Mouse (Mus musculus) left cerebral cortex, postnatal 36 days (tissue): ENCODE measurements at regions not wholly inside any gene's neighbourhood (a gene's known extent, or its start where the extent isn't known, plus 50 kb on each side); places are given as distances from the start of the nearest gene placed in this dataset.

Experiments used
- DNase-seq, 2 experiments: peaks; one replicate each; pipeline ENCODE4 v3.0.0; 2021 to 2022; ENCODE audit warnings: low spot score in 2 of 2, mixed read lengths in 1 of 2
- intact Hi-C: fragments of 180-260 bp; cut with DNase I; formaldehyde crosslinking; loops from one replicate; pipeline ENCODE4 v1.15.1; 2025

DNA sequence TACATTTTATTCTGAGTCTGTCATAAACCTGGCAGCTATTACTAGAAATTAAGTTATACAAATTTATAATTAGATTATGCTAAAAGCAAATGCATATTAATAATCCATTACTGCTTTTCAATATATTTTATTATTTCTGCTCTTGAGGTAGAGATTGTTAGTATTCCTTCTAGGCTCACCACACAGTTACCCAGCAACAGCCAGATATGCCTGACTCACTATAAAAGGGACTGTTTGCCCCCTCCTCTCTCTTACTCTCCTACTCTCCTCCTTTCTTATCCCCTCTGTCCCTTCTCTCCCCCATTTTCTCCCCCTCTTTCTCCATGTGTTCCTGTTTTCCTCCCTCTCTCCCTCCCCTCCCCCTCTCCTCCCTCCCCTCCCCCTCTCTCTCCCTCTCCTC is 98.7 kb downstream of the 4930505A04Rik start:
- intact Hi-C loops = no loop called here
- DNase-seq = no peak

DNA sequence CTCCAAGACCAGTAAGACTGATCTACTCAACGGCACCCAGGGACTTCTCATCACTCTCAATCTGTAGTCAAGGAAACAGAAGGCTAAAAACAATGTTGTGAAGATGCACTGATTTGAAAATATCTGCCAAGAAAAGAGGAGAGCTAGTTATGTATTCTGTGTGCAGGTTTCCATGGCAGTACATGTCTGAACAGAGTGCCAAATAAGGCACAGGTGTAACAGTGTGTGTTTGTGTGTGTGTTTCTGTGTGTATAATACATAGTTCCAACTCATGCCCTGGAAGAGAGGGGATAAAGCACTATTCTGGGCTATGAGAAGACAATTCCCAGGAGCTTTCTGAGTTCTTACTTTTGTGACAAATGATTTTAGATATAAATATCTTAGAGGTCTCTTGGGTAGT is 99.7 kb downstream of the 4930505A04Rik start:
- intact Hi-C loops = no loop called here
- no peak for DNase-seq

DNA sequence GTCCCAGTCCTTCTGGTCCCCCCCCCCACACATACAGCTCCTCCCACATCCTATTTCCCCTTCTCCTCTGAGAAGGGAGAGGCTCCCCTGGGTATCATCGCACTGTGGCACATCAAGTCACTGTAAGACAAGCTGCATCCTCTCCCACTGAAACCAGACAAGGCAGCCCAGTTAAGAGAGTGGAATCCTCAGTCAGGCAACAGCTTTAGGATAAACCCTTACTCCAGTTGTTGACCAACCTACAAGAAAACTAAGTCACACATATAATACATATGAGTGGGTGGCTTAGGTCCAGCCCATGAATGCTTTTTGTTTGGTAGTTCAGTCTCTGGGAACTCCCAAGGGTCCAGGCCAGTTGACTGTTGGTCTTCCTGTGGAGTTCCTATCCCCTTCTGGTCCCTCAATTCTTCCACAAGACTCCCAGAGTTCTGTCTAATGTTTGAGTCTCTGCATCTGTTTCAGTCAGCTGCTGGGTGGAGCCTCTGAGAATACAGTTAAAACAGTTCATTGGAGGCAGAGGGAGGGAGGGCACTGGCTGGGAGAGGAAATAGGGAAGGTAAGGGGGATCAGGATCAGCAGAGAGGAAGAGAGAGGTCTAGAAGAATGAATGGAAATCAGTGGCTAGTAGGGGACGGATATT is 101.7 kb upstream of the Sptbn1 start:
- DNase-seq = no peak
- intact Hi-C loops = loop anchor here (5.0 kb wide), 1 partner anchor 77 kb away; no protein-coding TSS in a partner anchor

DNA sequence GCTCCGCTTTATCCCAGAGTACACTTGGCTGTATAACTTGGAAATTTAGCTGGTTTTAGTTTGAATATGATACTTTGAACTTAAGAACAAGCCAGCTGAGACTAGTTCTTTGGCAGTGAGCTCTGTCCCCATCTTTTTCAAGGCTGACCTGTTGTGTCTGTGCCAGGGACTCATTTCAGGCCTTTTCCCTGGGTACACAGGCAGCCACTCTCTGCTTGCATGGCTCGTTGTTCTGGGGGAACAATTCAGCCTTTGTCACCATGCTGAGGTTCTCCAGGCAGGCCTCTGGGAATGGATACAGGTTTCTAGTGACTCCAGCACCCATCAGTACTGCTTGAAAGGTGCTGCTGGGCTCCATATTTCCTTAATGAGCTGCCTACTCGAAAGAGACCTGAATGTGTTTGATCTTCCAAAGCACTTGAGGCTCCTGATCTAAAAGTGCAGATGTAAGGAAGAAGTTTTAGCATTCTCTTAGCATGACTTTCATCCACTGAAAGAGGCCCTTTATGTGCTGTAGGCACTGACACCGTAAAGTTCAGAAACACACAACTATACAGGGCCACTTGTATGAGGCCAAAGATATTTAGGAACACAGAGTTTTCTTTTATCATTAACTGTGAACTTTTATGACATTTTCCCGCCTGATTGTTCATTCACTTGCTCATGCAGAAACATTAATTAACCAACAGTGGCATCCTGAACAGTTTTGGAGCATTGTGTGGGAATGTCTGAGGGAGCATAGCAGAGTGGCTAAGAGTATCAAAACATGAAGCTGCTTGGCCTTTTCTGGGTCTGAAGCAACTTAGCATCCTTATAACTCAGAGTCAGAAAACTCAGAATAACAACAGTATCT is 99.6 kb upstream of the Sptbn1 start:
- intact Hi-C loops = loop anchor here (5.0 kb wide), 1 partner anchor 75 kb away; no protein-coding TSS in a partner anchor
- DNase-seq = peak; percentile 25 to 28

DNA sequence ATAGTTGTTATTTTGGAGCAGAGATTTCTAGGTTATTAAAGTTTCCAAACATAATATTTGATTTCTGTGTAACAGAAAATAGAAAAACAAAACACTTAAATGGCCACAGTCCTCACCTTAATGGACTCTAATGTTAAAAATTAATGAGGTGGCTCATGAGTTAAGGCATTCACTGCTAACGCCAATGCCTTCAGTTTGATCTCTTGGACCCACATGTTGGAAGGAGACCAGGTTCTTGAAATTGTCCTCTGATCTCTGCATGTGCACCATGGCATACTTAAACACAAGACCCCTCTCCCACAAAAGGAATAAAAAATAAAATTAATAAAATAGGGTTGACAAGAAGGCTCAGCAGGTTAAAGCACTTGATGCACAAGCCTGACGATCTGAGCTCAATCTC is 98.5 kb upstream of the Sptbn1 start:
- intact Hi-C loops = loop anchor here (5.0 kb wide), 1 partner anchor 74 kb away; no protein-coding TSS in a partner anchor
- DNase-seq = no peak

DNA sequence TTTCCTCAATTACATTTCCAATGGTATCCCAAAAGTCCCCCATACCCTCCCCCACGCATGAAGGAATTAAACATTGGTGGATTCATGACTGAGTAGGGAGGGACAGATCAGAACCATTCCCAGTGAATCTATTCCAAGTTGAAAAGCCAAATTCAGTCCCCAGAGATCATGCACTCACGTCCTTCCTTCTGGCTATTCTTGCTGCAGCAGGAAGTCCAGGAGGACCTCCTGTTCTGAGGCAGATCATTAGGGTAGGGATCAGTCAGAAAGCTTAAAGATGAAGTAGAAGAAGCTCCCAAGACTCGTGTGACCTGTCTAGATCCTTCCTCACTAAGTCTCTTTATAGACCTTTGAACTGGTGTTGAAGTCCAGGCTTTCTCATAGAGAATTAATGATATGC is 97.0 kb upstream of the Sptbn1 start:
- intact Hi-C loops = loop anchor here (5.0 kb wide), 1 partner anchor 73 kb away; no protein-coding TSS in a partner anchor

DNA sequence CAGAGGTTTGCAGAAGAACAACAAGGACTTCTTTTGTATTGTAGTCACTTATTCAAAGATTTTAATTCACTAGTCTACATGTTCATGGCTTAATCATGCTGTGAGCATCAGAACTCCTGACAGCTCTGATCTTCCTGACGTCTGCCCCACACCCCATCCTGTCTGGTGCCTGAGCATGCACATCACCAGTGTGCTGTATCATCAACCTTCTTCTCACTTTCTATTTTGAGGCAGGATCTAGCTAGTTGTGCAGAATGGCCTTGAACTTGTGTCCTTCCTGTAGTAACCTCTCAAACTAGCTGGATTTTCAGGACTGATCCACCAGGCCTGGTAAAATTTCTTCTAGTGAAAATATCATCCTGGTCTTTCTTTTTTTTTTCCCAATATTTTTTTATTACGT is 96.6 kb upstream of the Sptbn1 start:
- intact Hi-C loops = no loop called here
- DNase-seq = no peak

More for the DNA sequence above, 97.0 kb upstream of the Sptbn1 start:
- DNase-seq = no peak

DNA sequence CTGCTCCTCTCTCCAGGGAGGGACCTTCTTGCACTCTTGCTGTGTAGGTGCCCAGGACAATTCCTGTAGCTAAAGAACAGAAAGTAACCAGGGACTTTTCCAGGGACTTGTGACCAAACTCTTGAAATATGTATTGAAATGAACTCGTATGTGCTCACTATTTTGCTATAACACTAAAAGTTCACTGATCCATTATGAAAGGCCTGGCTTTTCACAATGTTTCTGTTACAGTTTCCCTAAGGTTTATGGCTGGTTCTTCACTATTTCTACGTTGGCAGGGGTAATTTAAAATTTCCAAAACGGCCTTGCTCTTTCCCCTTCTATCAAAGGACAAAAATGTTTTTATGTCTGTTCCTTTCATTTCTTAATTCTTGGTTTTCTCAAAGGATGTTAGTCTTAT is 90.2 kb upstream of the Sptbn1 start:
- DNase-seq = no peak
- intact Hi-C loops = no loop called here

DNA sequence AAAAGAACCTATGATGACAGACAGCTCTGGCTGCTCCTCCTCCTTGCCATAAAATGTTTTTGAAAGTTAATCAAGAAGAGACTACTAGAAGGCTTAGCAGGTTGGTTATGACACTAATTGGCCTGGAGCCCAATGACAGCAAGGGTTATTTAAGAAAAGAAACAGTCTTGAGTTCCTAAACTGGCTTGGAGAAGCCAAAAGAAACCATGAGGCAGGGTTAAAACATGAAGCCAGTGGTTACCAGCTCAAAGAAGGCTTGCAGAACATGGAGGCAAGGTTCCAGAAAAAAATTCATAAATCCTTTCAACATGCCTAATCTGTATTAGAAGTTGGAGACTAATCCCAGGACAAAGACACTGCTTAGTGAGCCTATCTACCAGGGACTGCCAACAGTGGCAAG is 87.4 kb upstream of the Sptbn1 start:
- intact Hi-C loops = no loop called here

DNA sequence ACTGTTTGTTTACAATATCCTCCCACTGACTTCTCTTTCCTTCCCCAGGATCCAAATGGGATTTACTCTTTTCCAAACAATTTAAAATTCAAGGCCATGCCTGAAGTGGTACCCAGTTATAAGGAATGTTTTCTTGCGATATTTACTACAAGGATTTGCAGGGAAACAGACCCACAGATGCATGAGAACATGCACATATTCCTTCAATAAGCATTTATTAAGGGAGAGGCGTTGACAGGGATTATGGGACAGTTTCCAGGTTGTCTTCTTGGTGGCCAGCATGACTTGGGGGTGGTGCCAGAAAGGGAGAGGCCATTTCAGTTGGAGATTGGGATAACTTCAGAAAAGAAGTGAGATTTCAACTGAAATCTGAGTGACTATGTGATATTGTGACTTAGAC is 58.4 kb upstream of the Sptbn1 start:
- intact Hi-C loops = no loop called here
- DNase-seq = no peak

More for the DNA sequence above, 87.4 kb upstream of the Sptbn1 start:
- no peak for DNase-seq
